Mouse (Mus musculus) midbrain, embryonic 13.5 days (tissue): ENCODE measurements around the gene Olfr551. TPM values are rescaled to one million over a fixed set of nuclear protein-coding genes. Genes with fewer than 3 reads are reported as not detected.
"Not testable (repeated sequence)": the region's sequence is repeated elsewhere in the genome, so short reads cannot be mapped to it uniquely, and the experiment has no call there.

ENCODE experiments used
- ATAC-seq: fragments of 200-750 bp; cut with Nextera tagmentation; 2 replicates; pipeline ENCODE4 v1.8.0; 2017; ENCODE audit warnings: mild to moderate bottlenecking, moderate TSS enrichment, moderate library complexity
- H3K27ac ChIP-seq: fragments of 300-500 bp; sonication (generic); 2 replicates; pipeline ENCODE4 v1.5.1; 2015; ENCODE audit warnings: inconsistent platforms, mild to moderate bottlenecking, moderate library complexity
- H3K27me3 ChIP-seq: fragments of 300-500 bp; sonication (generic); 2 replicates; pipeline ENCODE4 v1.6.1; 2015; ENCODE audit warnings: mild to moderate bottlenecking, inconsistent platforms
- H3K36me3 ChIP-seq: fragments of 300-500 bp; sonication (generic); 2 replicates; pipeline ENCODE4 v1.6.1; 2015; ENCODE audit warnings: mild to moderate bottlenecking, inconsistent platforms
- H3K4me1 ChIP-seq: fragments of 300-500 bp; sonication (generic); replicated peaks from 2 replicates; pipeline ENCODE4 v1.6.1; 2015; ENCODE audit warnings: inconsistent platforms
- H3K4me2 ChIP-seq: fragments of 300-500 bp; sonication (generic); replicated peaks from 2 replicates; pipeline ENCODE4 v1.6.1; 2015; ENCODE audit warnings: moderate library complexity, mild to moderate bottlenecking, inconsistent platforms
- H3K4me3 ChIP-seq: fragments of 300-500 bp; sonication (generic); replicated peaks from 2 replicates; pipeline ENCODE4 v1.5.1; 2015; ENCODE audit warnings: mild to moderate bottlenecking, inconsistent platforms
- H3K9ac ChIP-seq: fragments of 300-500 bp; sonication (generic); replicated peaks from 2 replicates; pipeline ENCODE4 v1.6.1; 2015; ENCODE audit warnings: mild to moderate bottlenecking, inconsistent platforms
- H3K9me3 ChIP-seq: fragments of 300-500 bp; sonication (generic); 2 replicates; pipeline ENCODE4 v1.6.1; 2016; ENCODE audit warnings: mild to moderate bottlenecking, inconsistent platforms
- WGBS: fragments of 180-500 bp; shearing (Covaris S2); methylation state at CpG from one replicate; pipeline ENCODE4 v1.1.7; 2015; 5-methylcytosine and 5-hydroxymethylcytosine counted together
- polyA plus RNA-seq: library from polyadenylated mRNA; unstranded; fragments of >200 nt; fragmentation: Nextera tagmentation; extraction: Ambion mirVana; gene quantifications from 2 replicates; pipeline ENCODE4 v1.2.1, GENCODE M21; 2015

The Olfr551 gene
- not detected in 2 replicates for polyA plus RNA-seq

- H3K9ac ChIP-seq: no peak within 1 kb of the TSS
- no peak within 1 kb of the TSS for H3K27ac ChIP-seq
- H3K9me3 ChIP-seq: no peaks in the 10 kb centered on the region
- H3K27me3 ChIP-seq: no peaks in the 10 kb centered on the region
- no peak within 1 kb of the TSS for H3K4me3 ChIP-seq
- ATAC-seq: no peak
- H3K4me1 ChIP-seq: no peaks in the 10 kb centered on the region
- no peaks in the 10 kb centered on the region for H3K36me3 ChIP-seq
- no peak within 1 kb of the TSS for H3K4me2 ChIP-seq
- 94% methylated on average over 3 of the region's 3 CpGs for WGBS
Observed at GRCm38 (mm10) chr7:102591786-102592185, at the start of gene Olfr551. Gene Olfr551 (minus strand): TSS chr7:102591886.

- Histone ChIP-seq H3K27ac (no peak within 1 kb of the TSS), H3K4me3 (no peak within 1 kb of the TSS), H3K4me1 (no peaks in the 10 kb centered on the region), H3K4me2 (no peak within 1 kb of the TSS), H3K36me3 (no peaks in the 10 kb centered on the region), H3K9ac (no peak within 1 kb of the TSS), H3K27me3 (no peaks in the 10 kb centered on the region), H3K9me3 (no peaks in the 10 kb centered on the region)
- no peak for ATAC-seq
- 86% methylated on average over 1 of the region's 1 CpGs for WGBS
Observed at GRCm38 (mm10) chr7:102638132-102638531, 46.4 kb upstream of the Olfr551 start, which contains the start of gene Olfr554. Gene Olfr554 (plus strand): TSS chr7:102638432.

- no peaks in the 10 kb centered on the region for H3K4me1 ChIP-seq
- no peak overlapping the region for H3K9ac ChIP-seq
- WGBS: 33% methylated on average over 3 of the region's 3 CpGs
- no peaks in the 10 kb centered on the region for H3K9me3 ChIP-seq
- H3K4me2 ChIP-seq: no peak overlapping the region
- no peaks in the 10 kb centered on the region for H3K27me3 ChIP-seq
- no peak overlapping the region for H3K4me3 ChIP-seq
- no peak overlapping the region for H3K27ac ChIP-seq
- ATAC-seq: no peak
- no peaks in the 10 kb centered on the region for H3K36me3 ChIP-seq
Observed at GRCm38 (mm10) chr7:102636665-102637064, 45.0 kb upstream of the Olfr551 start.

DNA sequence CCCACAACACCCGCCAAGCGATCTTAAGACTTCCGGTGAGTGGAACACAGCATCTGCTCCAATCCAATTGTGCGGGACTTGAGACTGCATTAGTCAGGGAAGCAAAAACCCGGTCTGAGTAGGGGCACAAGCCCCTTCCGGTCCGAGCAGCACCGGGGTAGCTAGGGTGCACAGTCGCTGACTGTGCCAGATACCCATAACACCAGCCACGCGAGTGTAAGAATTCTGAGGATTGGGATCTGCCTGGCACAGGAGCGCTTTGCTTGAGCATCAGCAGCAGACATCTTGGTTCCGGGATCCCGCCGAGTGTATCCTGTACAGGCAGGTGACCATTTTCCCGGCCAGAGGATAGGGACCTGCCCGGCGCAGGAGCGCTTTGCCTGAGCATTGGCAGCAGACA, 28.7 kb upstream of the Olfr551 start:
- H3K9ac ChIP-seq, H3K4me3 ChIP-seq, H3K9me3 ChIP-seq, H3K4me2 ChIP-seq, H3K4me1 ChIP-seq, H3K36me3 ChIP-seq, H3K27me3 ChIP-seq, ATAC-seq, H3K27ac ChIP-seq: not testable (repeated sequence)
- WGBS: 89% methylated on average over 19 of the region's 19 CpGs

DNA sequence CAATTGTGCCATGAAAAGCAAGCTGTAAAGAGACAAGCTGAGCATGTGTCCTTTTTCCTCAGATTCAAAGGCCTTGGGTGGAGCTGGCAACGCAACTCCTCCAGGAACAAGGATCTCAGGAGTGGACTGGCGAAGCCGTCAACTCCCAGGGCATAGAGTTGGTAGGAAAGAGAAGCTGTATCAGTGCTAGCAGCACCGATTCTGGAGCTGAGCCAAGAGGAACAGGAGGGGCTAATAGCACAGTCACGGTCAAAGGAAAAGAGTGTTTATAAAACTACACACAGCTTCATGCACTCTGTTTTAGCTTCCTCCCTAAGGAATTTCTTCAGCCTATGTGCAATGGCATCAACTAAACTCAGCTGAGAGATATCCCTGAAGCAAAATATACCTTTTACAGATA, 27.9 kb upstream of the Olfr551 start:
- Histone ChIP-seq H3K9me3 (no peaks in the 10 kb centered on the region), H3K4me1 (no peaks in the 10 kb centered on the region), H3K9ac (no peak overlapping the region), H3K27ac (no peak overlapping the region), H3K4me3 (no peak overlapping the region), H3K4me2 (no peak overlapping the region), H3K36me3 (no peaks in the 10 kb centered on the region), H3K27me3 (no peaks in the 10 kb centered on the region)
- WGBS: 75% methylated on average over 5 of the region's 5 CpGs
- no peak for ATAC-seq

- Histone ChIP-seq H3K4me2 (no peak within 1 kb of the TSS), H3K27me3 (no peaks in the 10 kb centered on the region), H3K36me3 (no peaks in the 10 kb centered on the region), H3K4me1 (no peaks in the 10 kb centered on the region), H3K9ac (no peak within 1 kb of the TSS), H3K9me3 (no peaks in the 10 kb centered on the region), H3K4me3 (no peak within 1 kb of the TSS), H3K27ac (no peak within 1 kb of the TSS)
- ATAC-seq: no peak
Observed at GRCm38 (mm10) chr7:102618118-102618517, 26.4 kb upstream of the Olfr551 start, which contains the start of gene Olfr553. Gene Olfr553 (minus strand): TSS chr7:102618218.

GRCm38 (mm10) chr7:102597378-102598031, 5.8 kb upstream of the Olfr551 start, which contains the start of gene Olfr552:
Gene Olfr552 (plus strand): TSS chr7:102597770.
- no peak within 1 kb of the TSS for H3K27ac ChIP-seq
- H3K4me1 ChIP-seq: no peaks in the 10 kb centered on the region
- ATAC-seq: no peak
- no peak within 1 kb of the TSS for H3K9ac ChIP-seq
- H3K4me2 ChIP-seq: no peak within 1 kb of the TSS
- 76% methylated on average over 1 of the region's 1 CpGs for WGBS
- no peaks in the 10 kb centered on the region for H3K36me3 ChIP-seq
- H3K9me3 ChIP-seq: no peaks in the 10 kb centered on the region
- H3K27me3 ChIP-seq: no peaks in the 10 kb centered on the region
- H3K4me3 ChIP-seq: no peak within 1 kb of the TSS

GRCm38 (mm10) chr7:102575998-102576397, 15.7 kb downstream of the Olfr551 start:
- Histone ChIP-seq H3K4me1 (peaks cover 13% of the 10 kb centered on the region), H3K4me2 (no peak overlapping the region), H3K9me3 (no peaks in the 10 kb centered on the region), H3K9ac (no peak overlapping the region), H3K36me3 (no peaks in the 10 kb centered on the region), H3K4me3 (no peak overlapping the region), H3K27me3 (no peaks in the 10 kb centered on the region), H3K27ac (no peak overlapping the region)
- WGBS: 63% methylated on average over 6 of the region's 6 CpGs
- ATAC-seq: no peak

DNA sequence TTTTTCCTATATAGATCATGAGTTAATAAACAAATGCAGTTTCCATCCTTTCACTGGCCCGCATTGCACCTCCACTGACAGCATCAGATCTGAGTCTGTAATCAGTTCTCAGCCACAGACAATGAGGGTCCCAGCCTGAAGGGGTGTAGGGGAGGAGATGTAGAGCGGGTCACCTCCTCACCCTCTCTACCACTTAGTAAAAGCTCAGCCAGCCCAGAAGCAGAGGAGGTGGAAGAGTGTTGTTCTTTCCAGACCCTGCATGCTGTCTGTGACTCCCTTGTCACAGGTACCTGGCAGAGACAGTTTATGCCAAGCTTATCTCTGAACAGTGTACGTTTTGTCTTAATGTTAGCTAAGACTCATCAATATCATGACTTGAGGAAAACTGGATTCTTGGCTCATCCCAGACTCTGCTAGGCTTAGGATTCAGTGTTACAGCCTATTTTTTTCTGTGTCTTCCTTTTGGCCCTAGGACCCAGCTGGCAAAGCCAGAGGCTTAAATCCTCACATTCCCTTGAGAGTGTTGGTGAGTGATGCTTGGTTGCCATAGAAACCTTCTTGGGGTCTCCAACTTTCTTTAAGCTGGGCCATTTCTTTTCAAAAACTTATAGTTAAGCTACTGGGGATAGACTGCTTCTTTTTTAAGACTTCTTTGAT, 18.4 kb downstream of the Olfr551 start:
- Histone ChIP-seq H3K9me3 (no peaks in the 10 kb centered on the region), H3K4me1 (peaks cover 13% of the 10 kb centered on the region), H3K27ac (peak overlapping the region; percentile 6; the same call in 1 of the 2 replicates), H3K36me3 (no peaks in the 10 kb centered on the region), H3K9ac (no peak overlapping the region), H3K4me2 (no peak overlapping the region), H3K4me3 (no peak overlapping the region), H3K27me3 (no peaks in the 10 kb centered on the region)
- ATAC-seq: peak; percentile 88
- WGBS: 35% methylated on average over 3 of the region's 3 CpGs

DNA sequence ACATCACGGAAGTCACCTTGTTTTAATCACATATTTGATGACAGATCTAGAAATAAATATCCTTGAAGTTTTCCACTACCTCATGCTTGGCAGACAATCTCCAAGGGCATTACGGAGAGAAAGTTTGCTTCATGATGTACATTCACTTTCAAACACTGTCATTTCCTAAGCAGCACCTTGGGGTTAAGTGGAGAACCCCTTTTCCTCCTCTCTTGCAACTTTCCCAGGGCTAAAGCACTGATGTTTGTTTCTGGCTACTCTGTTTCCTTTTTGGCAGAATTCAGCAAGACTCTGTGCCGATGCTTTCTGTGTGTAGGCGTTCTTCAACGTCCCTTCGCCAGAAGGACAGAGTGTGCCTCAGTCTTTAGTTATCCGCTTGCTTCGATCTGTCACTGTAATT, 20.5 kb downstream of the Olfr551 start, which contains the start of gene Olfr550:
Gene Olfr550 (plus strand): TSS at position 301 of the 400 bp plus-strand sequence.
- H3K27ac ChIP-seq: no peak within 1 kb of the TSS
- H3K9me3 ChIP-seq: no peaks in the 10 kb centered on the region
- no peak for ATAC-seq
- no peaks in the 10 kb centered on the region for H3K36me3 ChIP-seq
- WGBS: 95% methylated on average over 8 of the region's 8 CpGs
- no peak within 1 kb of the TSS for H3K4me3 ChIP-seq
- no peak within 1 kb of the TSS for H3K4me2 ChIP-seq
- no peaks in the 10 kb centered on the region for H3K27me3 ChIP-seq
- no peak within 1 kb of the TSS for H3K9ac ChIP-seq
- H3K4me1 ChIP-seq: peaks cover 13% of the 10 kb centered on the region

- no peak overlapping the region for H3K4me3 ChIP-seq
- no peaks in the 10 kb centered on the region; the same call in 1 of the 2 replicates for H3K4me1 ChIP-seq
- H3K4me2 ChIP-seq: no peak overlapping the region
- H3K36me3 ChIP-seq: no peaks in the 10 kb centered on the region
- ATAC-seq: no peak
- no peaks in the 10 kb centered on the region for H3K27me3 ChIP-seq
- no peak overlapping the region for H3K27ac ChIP-seq
- WGBS: 91% methylated on average over 4 of the region's 4 CpGs
- no peaks in the 10 kb centered on the region for H3K9me3 ChIP-seq
- no peak overlapping the region for H3K9ac ChIP-seq
Observed at GRCm38 (mm10) chr7:102566219-102566618, 25.5 kb downstream of the Olfr551 start.
